Mouse (Mus musculus) midbrain, embryonic 14.5 days (tissue): Measurements from ENCODE around the gene Sumo1. TPM values are rescaled to one million over a fixed set of nuclear protein-coding genes. Genes with fewer than 3 reads are reported as not detected.
"Not testable (repeated sequence)": the region's sequence is repeated elsewhere in the genome, so short reads cannot be mapped to it uniquely, and the experiment has no call there.

Experiments
- ATAC-seq: fragments of 200-750 bp; cut with Nextera tagmentation; 2 replicates; pipeline ENCODE4 v1.8.0; 2017; ENCODE audit warnings: moderate number of reproducible peaks, moderate library complexity; ENCODE audit not compliant: low FRiP score, low TSS enrichment
- DNase-seq: peaks from one replicate; pipeline ENCODE4 v3.0.0-alpha.2; 2015
- H3K27ac ChIP-seq: fragments of 300-500 bp; sonication (generic); replicated peaks from 2 replicates; pipeline ENCODE4 v1.5.1; 2014; ENCODE audit warnings: mild to moderate bottlenecking, low read depth, low read length, moderate library complexity
- H3K27me3 ChIP-seq: fragments of 300-500 bp; sonication (generic); 2 replicates; pipeline ENCODE4 v1.6.1; 2014; ENCODE audit warnings: low read length, control low read depth, mixed read lengths; ENCODE audit not compliant: control insufficient read depth, insufficient read depth
- H3K36me3 ChIP-seq: fragments of 300-500 bp; sonication (generic); 2 replicates; pipeline ENCODE4 v1.6.1; 2014; ENCODE audit warnings: low read length, control low read depth; ENCODE audit not compliant: control insufficient read depth, insufficient read depth
- H3K4me1 ChIP-seq: fragments of 300-500 bp; sonication (generic); 2 replicates; pipeline ENCODE4 v1.6.1; 2014; ENCODE audit warnings: mild to moderate bottlenecking, antibody characterized with exemption, low read length, control low read depth; ENCODE audit not compliant: control insufficient read depth, insufficient read depth
- H3K4me2 ChIP-seq: fragments of 300-500 bp; sonication (generic); 2 replicates; pipeline ENCODE4 v1.6.1; 2014; ENCODE audit warnings: mild to moderate bottlenecking, low read length, moderate library complexity
- H3K4me3 ChIP-seq: fragments of 300-500 bp; sonication (generic); replicated peaks from 2 replicates; pipeline ENCODE4 v1.5.1; 2014; ENCODE audit warnings: low read depth, low read length
- H3K9ac ChIP-seq: fragments of 300-500 bp; sonication (generic); replicated peaks from 2 replicates; pipeline ENCODE4 v1.6.1; 2014; ENCODE audit warnings: mild to moderate bottlenecking, low read length, moderate library complexity
- H3K9me3 ChIP-seq: fragments of 300-500 bp; sonication (generic); 2 replicates; pipeline ENCODE4 v1.6.1; 2016; ENCODE audit warnings: low read length, control low read depth, mixed read lengths; ENCODE audit not compliant: control insufficient read depth
- WGBS: fragments of 180-500 bp; shearing (Covaris S2); extraction: QIAGEN DNeasy Blood & Tissue Kit; methylation state at CpG from one replicate; pipeline ENCODE4 v1.1.7; 2014; 5-methylcytosine and 5-hydroxymethylcytosine counted together
- polyA plus RNA-seq: library from polyadenylated mRNA; unstranded; fragments of >200 nt; fragmentation: Nextera tagmentation; extraction: Ambion mirVana; gene quantifications from 2 replicates; pipeline ENCODE4 v1.2.1, GENCODE M21; 2014

Gene Sumo1
- polyA plus RNA-seq, 1 experiment from 2014 or later: 419 TPM

DNA sequence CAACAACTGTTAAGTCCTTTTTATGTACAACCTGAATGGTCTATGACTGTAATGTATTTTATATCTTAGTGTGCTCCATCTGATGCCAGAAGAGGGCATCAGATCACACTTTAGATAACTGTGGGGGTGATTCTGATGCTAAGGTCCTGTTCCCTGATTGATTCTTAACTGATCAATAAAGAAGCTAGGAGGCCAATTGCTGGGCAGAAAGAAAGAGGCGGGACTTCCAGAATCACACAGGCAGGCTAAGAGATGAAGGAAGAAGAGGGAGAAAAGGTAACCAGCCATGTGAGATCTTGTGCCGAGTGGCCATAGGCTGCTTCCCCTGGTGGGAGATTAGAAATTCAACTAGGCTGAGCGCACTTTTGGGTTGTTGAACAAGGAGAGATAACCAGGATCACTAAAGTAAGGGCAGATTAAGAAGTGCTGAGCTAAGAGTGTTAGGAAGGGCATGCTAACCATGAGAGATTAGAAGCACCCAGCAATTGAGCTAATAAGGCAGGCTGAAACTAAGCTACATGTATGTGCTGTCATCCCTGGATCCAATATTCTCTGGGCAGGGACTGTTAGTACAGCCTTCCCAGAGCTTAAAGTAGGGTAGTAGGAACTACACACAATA lies 19.3 kb downstream of the Sumo1 start:
- Histone ChIP-seq H3K27ac (no peak overlapping the region), H3K4me1 (no peaks in the 10 kb centered on the region), H3K9ac (no peak overlapping the region), H3K36me3 (peaks cover 40% of the 10 kb centered on the region), H3K4me3 (no peak overlapping the region), H3K27me3 (no peaks in the 10 kb centered on the region), H3K4me2 (no peak overlapping the region), H3K9me3 (no peaks in the 10 kb centered on the region)
- WGBS: 95% methylated on average over 3 of the region's 3 CpGs
- ATAC-seq (no peak), DNase-seq (no peak)

DNA sequence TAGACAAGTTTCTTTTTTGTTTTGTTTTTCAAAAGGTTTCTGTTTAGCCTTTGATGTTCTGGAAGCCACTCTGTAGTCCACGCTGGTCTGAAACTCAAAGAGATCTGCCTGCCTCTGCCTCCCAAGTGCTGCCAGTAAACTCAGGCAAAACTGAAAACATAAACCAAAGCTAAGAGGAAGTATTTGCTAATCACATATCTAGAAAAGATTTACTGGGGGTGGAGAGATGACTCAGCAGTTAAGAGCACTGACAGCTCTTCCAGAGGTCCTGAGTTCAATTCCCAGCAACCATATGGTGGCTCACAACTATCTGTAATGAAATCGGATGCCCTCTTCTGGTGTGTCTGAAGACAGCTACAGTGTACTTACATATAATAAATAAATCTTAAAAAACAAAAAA lies 24.1 kb downstream of the Sumo1 start:
- peaks cover 43% of the 10 kb centered on the region for H3K36me3 ChIP-seq
- ATAC-seq, DNase-seq, H3K4me1 ChIP-seq, H3K9me3 ChIP-seq, H3K4me3 ChIP-seq, H3K9ac ChIP-seq, H3K27ac ChIP-seq, H3K4me2 ChIP-seq, H3K27me3 ChIP-seq: not testable (repeated sequence)
- WGBS: 95% methylated on average over 2 of the region's 2 CpGs

DNA sequence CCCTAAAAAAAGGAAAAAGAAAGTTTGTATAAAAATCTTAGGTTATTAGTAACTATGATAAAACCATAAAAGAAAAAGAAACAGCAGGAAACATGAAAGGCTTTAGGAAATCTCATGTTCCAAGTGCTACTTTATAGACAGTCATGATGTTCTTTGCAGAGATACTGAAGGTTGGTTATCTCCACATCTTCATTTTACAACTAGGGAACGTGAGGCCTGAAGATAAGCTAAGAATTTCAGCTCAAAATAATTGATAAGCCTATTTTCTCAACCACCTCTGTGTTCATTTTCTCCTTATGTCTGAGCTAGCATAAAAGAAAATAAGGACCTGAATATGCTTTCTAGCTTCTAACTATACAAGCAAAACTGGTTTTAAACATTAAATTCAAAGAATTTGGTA lies 28.1 kb downstream of the Sumo1 start:
- ATAC-seq: no peak
- Histone ChIP-seq H3K9me3 (no peaks in the 10 kb centered on the region), H3K4me1 (no peaks in the 10 kb centered on the region), H3K4me3 (no peak overlapping the region), H3K27me3 (no peaks in the 10 kb centered on the region), H3K9ac (no peak overlapping the region), H3K36me3 (peaks cover 36% of the 10 kb centered on the region), H3K27ac (no peak overlapping the region), H3K4me2 (no peak overlapping the region)
- no peak for DNase-seq
- WGBS: 96% methylated on average over 1 of the region's 1 CpGs

DNA sequence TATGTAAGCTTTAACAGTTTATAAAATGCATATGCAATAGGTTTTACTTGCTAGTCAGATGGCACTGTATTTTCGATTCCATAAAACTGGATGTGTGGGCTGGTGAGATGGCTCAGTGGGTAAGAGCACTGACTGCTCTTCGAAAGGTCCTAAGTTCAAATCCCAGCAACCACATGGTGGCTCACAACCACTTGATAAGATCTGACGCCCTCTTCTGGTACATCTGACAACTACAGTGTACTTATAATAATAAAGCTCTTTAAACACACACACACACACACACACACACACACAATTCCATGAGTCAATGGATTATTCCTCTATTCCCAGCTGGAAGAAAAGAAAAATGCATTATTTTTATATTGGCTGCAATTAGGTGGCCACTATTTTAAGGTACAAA lies 32.3 kb downstream of the Sumo1 start:
- WGBS: 88% methylated on average over 3 of the region's 3 CpGs
- Histone ChIP-seq H3K9ac (no peak overlapping the region), H3K4me2 (no peak overlapping the region), H3K4me1 (no peaks in the 10 kb centered on the region), H3K27me3 (no peaks in the 10 kb centered on the region), H3K36me3 (peaks cover 23% of the 10 kb centered on the region), H3K27ac (no peak overlapping the region), H3K4me3 (no peak overlapping the region), H3K9me3 (no peaks in the 10 kb centered on the region)
- no peak for ATAC-seq
- DNase-seq: no peak

DNA sequence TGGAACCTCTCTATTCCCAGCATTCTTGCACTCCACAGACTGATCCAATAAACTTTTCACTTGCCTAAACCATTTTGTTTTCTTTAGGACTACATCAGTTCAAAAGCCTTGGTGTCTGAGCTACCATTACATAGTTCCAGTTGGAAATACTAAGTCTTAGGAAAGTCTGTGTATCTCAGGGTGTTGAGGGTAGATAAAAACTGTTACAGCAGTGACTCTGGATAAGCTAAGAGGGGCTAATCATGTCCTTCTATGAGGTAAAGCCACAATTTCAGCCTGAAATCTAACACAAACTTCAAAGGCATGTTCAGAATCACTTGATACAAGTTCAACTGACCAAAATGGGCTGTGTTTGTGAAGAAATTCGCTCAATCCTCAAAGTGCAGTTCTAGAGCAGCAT lies 34.3 kb downstream of the Sumo1 start:
- DNase-seq (no peak), ATAC-seq (no peak)
- Histone ChIP-seq H3K27me3 (no peaks in the 10 kb centered on the region), H3K36me3 (peaks cover 5% of the 10 kb centered on the region), H3K9ac (no peak overlapping the region), H3K4me2 (no peak overlapping the region), H3K4me1 (no peaks in the 10 kb centered on the region), H3K27ac (no peak overlapping the region), H3K4me3 (no peak overlapping the region), H3K9me3 (no peaks in the 10 kb centered on the region)
- WGBS: 79% methylated on average over 1 of the region's 1 CpGs

DNA sequence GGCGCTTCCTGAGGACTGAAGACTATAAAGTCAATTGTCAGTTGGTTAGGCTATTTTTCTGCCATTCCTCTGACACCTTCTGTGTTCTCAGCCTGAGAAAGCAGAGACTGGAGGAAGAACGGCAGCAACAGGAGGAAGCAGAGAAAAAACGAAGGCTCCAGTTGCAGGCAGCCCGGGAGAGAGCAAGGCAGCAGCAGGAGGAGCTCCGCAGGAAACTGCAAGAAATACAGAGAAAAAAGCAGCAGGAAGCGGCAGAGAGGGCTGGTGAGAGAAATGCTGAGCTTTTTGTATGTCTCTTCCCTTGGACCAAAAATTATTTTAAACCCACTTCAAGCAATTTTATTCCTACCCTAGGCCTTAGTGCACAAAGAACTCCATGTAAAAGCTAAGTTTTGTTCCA lies 37.6 kb downstream of the Sumo1 start:
- no peak overlapping the region for H3K4me3 ChIP-seq
- H3K36me3 ChIP-seq: no peaks in the 10 kb centered on the region
- ATAC-seq (no peak), DNase-seq (no peak)
- no peak overlapping the region for H3K9ac ChIP-seq
- no peak overlapping the region for H3K4me2 ChIP-seq
- 45% methylated on average over 6 of the region's 6 CpGs for WGBS
- no peaks in the 10 kb centered on the region for H3K9me3 ChIP-seq
- H3K4me1 ChIP-seq: no peaks in the 10 kb centered on the region
- no peaks in the 10 kb centered on the region for H3K27me3 ChIP-seq
- H3K27ac ChIP-seq: no peak overlapping the region

DNA sequence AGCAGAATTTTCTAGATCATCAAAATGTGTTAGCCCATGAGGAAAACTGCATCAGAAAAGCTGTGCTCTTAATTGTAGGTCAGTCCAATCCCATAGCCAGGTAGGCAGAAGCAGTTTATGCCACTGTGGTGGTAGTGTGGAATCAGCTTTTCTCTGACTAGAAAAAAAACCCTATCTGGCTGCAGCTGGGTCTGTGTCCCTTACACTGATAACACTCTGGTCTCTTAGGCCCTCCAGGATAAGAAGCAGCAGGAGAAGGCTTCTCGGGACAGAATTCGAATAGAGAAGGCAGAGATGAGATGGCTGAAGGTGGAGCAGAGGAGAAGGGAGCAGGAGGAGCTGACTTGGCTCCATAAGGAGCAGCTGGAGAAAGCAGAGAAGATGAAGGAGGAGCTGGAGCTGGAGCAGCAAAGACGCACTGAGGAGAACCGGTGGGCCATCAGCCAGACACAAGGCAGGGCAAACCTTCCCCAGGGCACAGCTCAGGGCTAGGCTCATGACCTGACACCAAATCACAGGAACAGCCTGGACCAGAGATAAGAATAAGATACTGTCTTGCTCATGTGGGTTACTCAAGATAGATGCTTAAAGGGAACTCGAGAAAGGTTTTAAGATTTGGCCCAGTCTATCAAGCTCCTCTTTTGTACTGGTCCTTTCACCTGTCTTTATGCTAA lies 38.5 kb downstream of the Sumo1 start:
- 88% methylated on average over 5 of the region's 5 CpGs for WGBS
- H3K4me1 ChIP-seq: no peaks in the 10 kb centered on the region
- no peak overlapping the region for H3K4me2 ChIP-seq
- no peak overlapping the region for H3K27ac ChIP-seq
- no peaks in the 10 kb centered on the region for H3K36me3 ChIP-seq
- DNase-seq: no peak
- H3K27me3 ChIP-seq: no peaks in the 10 kb centered on the region
- ATAC-seq: no peak
- H3K4me3 ChIP-seq: no peak overlapping the region
- H3K9me3 ChIP-seq: no peaks in the 10 kb centered on the region
- no peak overlapping the region for H3K9ac ChIP-seq

DNA sequence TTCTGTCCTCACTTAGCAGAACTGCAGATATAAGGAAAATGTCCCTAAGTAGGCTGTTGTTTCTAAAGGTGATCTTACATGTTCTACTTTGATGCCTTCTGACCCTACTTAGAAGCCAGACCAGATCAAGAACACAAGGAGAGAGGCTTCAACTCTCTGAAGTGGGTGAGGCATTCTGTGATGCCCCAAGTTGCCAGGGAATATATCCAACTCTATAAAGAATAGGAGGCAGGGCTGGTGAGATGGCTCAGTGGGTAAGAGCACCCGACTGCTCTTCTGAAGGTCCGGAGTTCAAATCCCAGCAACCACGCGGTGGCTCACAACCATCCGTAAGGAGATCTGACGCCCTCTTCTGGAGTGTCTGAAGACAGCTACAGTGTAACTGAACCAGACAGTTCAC lies 40.3 kb downstream of the Sumo1 start:
- not testable (repeated sequence) for H3K4me2 ChIP-seq, DNase-seq, H3K27me3 ChIP-seq, H3K4me1 ChIP-seq, ATAC-seq, H3K36me3 ChIP-seq, H3K9ac ChIP-seq, H3K4me3 ChIP-seq, H3K9me3 ChIP-seq, H3K27ac ChIP-seq
- 83% methylated on average over 6 of the region's 6 CpGs for WGBS

DNA sequence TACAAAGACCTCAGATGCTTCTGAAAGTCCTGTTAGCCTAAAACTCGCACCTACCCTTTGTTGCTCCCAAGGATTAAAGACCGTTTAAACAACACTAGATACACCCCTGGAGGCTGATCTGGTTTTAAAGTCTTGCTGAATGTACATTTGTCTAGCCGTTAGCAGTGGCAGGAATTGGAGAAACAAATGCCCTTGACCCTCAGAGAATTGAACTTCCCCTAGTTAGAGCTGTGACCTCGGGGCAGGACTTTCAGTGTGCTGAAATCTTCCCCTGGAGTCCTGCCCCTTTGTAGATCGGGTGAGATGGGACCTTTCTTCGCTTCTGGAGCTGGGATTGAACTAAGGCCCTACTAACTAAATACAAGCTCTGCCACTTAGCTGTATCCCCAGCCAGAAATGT lies 41.4 kb downstream of the Sumo1 start:
- ATAC-seq: no peak
- 60% methylated on average over 6 of the region's 6 CpGs for WGBS

More for the DNA sequence above, 41.4 kb downstream of the Sumo1 start:
- H3K27ac ChIP-seq: no peak overlapping the region
- no peaks in the 10 kb centered on the region for H3K27me3 ChIP-seq
- no peaks in the 10 kb centered on the region for H3K9me3 ChIP-seq
- DNase-seq: no peak
- no peak overlapping the region for H3K9ac ChIP-seq
- H3K4me3 ChIP-seq: no peak overlapping the region
- H3K36me3 ChIP-seq: no peaks in the 10 kb centered on the region
- no peaks in the 10 kb centered on the region for H3K4me1 ChIP-seq
- H3K4me2 ChIP-seq: no peak overlapping the region
